Mouse (Mus musculus) myocyte (in vitro differentiated cells): ENCODE data around the gene Fcna.

Experiments
- E2F4 ChIP-seq: IDR thresholded peaks from one replicate; pipeline ENCODE4 v1.6.1; 2011; ENCODE audit warnings: mild to moderate bottlenecking, control low read depth, moderate library complexity; ENCODE audit not compliant: insufficient read depth
- POLR2A ChIP-seq: IDR thresholded peaks from one replicate; pipeline ENCODE4 v1.6.1; 2011; ENCODE audit warnings: low read depth, mild to moderate bottlenecking, control low read depth, moderate library complexity; ENCODE audit not compliant: insufficient read length

DNA sequence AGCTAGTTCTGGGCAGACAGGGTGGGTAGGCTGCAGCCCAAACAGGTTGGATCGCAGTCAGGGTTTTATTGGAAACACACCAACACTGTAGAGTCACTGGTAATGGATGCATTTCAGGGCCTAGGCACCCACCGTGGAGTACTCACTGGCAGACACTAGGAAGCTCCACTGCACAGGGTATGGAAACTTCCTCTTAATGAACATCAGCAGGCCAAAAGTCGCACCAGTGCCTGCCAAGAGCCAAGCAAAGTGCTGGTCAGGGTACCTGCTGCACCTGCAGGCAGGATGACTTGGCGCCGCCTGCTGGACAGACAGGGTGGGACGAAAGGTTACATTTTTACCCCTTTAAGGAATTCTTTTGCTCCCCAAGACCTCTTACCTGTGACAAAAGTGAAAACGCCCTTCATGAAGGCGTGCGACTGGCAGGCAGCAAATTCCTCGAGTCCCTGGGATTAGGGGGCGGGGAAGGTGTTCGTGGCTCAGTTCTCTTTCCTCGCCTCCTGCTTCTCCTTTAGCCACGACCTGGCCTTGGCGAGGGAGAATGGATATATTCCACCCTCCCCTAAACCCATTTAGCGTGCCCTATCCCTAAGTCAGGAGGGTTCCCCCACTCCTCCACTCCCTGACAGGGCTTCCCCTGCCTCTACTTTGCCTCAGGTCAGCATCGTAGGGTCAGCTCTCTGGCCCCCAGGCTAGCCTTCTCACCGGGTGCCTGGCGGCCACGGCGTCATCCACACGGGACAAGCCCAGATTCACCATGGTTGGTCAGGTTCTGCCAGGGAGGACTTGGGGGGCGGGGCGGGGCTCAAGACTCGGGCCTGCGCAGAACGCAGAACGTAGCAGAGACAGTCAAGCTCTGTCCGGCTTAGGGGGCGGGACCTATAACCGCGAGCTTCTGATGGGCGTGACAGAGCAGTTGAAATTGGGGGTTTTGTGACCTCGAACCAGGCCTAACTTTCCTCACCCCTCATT is 6.3 kb downstream of the Fcna start, which contains the start of gene Tmem141:
- TF ChIP-seq POLR2A (peak; percentile 80), E2F4 (no peak)
